In genomic region chr4:125515646-125516045, GRCm38 (mm10) we compare ENCODE assay signal across 20 mouse cellular contexts. TPM values are rescaled to one million over a fixed set of nuclear protein-coding genes. Genes with fewer than 3 reads are reported as not detected.
DNase-seq lines count a peak whose midpoint lies in the region; ATAC-seq and TF ChIP-seq lines count a peak whose summit lies in the region.
"Had no signal": no experiment of that assay in that cellular context is flagged by ENCODE, and none has a peak within 500 bp of the region (broad histone marks: within the 10 kb centered on the region; RNA-seq: fewer than 3 reads in every experiment).

No protein-coding gene starts in this region.

- 0 out of 2 replicates have a peak overlapping the region, but pooled peaks have one; percentile 2 for H3K4me2 ChIP-seq in hindbrain, embryonic 13.5 days
- H3K4me2 ChIP-seq: limb, embryonic 15.5 days; neural tube, embryonic 15.5 days had no signal

- peaks cover 32% of the 10 kb centered on the region for H3K4me1 ChIP-seq in hindbrain, embryonic 13.5 days (replicated peaks)
- H3K4me1 ChIP-seq: limb, embryonic 15.5 days; megakaryocyte, embryonic 14.5 days had no signal

- 38% methylated on average over 13 of the region's 13 CpGs for WGBS in hindbrain, embryonic 13.5 days

- intact Hi-C loops in left cerebral cortex, postnatal 4 days (cut with DNase I) = no loop called here
- intact Hi-C loops in gastrocnemius, adult 2 months (cut with DNase I) = no loop called here

- no peak overlapping the region for H3K9ac ChIP-seq in hindbrain, embryonic 13.5 days
- H3K9ac ChIP-seq: limb, embryonic 15.5 days; neural tube, embryonic 15.5 days had no signal

- DNase-seq in left cerebral cortex, postnatal 4 days = peak; percentile 13
- no peak for DNase-seq in left cerebral cortex, adult 18-20 months (ENCODE audit: low spot score in 2 of 2)
- peak; percentile 83 for DNase-seq in A20 (ENCODE audit: low read depth, low spot score)
- DNase-seq in brain, adult 2 months (ENCODE audit: low read depth, low spot score) = peak; percentile 32
- no peak for DNase-seq in urinary bladder, adult 18-20 months (ENCODE audit: low spot score in 2 of 2)
- no peak for DNase-seq in gastrocnemius, adult 2 months
- DNase-seq: adrenal gland, adult 8-10 months; cerebellum, adult 11-12 months; cerebellum, postnatal 25 days; heart, adult 11 months; kidney, adult 9 months; lung, postnatal 14 days; thymus, adult 18-20 months had no signal

- no peak; the same call in 1 of the 2 replicates for ATAC-seq in hindbrain, embryonic 13.5 days (ENCODE audit: low FRiP score)
- ATAC-seq: CD4-positive, CD25-positive, alpha-beta regulatory T cell, adult 4 months had no signal

- H3K9me3 ChIP-seq in hindbrain, embryonic 13.5 days = no peaks in the 10 kb centered on the region
- H3K9me3 ChIP-seq: limb, embryonic 15.5 days; megakaryocyte, embryonic 14.5 days; neural tube, embryonic 15.5 days had no signal

- H3K27ac ChIP-seq in hindbrain, embryonic 13.5 days = no peak overlapping the region
- H3K27ac ChIP-seq in gastrocnemius, adult 2 months = no peak overlapping the region
- H3K27ac ChIP-seq: limb, embryonic 15.5 days; neural tube, embryonic 15.5 days had no signal

- TF ChIP-seq CTCF in gastrocnemius, adult 2 months (IDR thresholded peaks at IDR 0.05) = no peak

- no peak overlapping the region for H3K4me3 ChIP-seq in hindbrain, embryonic 13.5 days
- H3K4me3 ChIP-seq in gastrocnemius, adult 2 months = no peak overlapping the region
- H3K4me3 ChIP-seq: erythroblast, embryonic 14.5 days; limb, embryonic 15.5 days; megakaryocyte, embryonic 14.5 days; neural tube, embryonic 15.5 days had no signal

- 0 out of 2 replicates have a peak, but pooled peaks cover 14% of the 10 kb centered on the region for H3K27me3 ChIP-seq in hindbrain, embryonic 13.5 days

- no peaks in the 10 kb centered on the region for H3K36me3 ChIP-seq in hindbrain, embryonic 13.5 days
- H3K36me3 ChIP-seq: limb, embryonic 15.5 days; neural tube, embryonic 15.5 days had no signal

RNA-seq across cellular contexts. Expression of gene Grik3, which starts 25.1 kb away (rescaled TPM):
- total RNA-seq in left cerebral cortex, postnatal 4 days (2021) = 10 to 100 TPM; 64.9 to 68.8 TPM
- 10 to 100 TPM; 38.8 to 47.6 TPM for total RNA-seq in left cerebral cortex, adult 18-20 months (2021)
- 3.9 and 4.1 TPM in 2 replicates for polyA plus RNA-seq in hindbrain, embryonic 13.5 days (2015; fragmentation: Nextera tagmentation; extraction: Ambion mirVana)
- under 1 TPM; 0.05 to 0.08 TPM for total RNA-seq in gastrocnemius, adult 2 months (2021)
- polyA plus RNA-seq: CD4-positive, CD25-positive, alpha-beta regulatory T cell, adult 4 months; erythroblast, embryonic 14.5 days; liver, embryonic 16.5 days had no signal

Comparison
In these comparisons a context has a peak if more than half of its experiments do, and no peak if none do; other contexts are left out.
1. DNase-seq: peak in left cerebral cortex, postnatal 4 days (single experiment), A20 (single experiment) and brain, adult 2 months (single experiment); none in left cerebral cortex, adult 18-20 months (0 of 2), urinary bladder, adult 18-20 months (0 of 2) and gastrocnemius, adult 2 months (single experiment).
2. RNA of gene Grik3, which starts 25.1 kb away (total RNA-seq): 64.9 to 68.8 TPM in left cerebral cortex, postnatal 4 days and 38.8 to 47.6 TPM in left cerebral cortex, adult 18-20 months; 0.05 to 0.08 TPM in gastrocnemius, adult 2 months; every median in the first group is over 10 times any median in the second.